Mouse (Mus musculus) gonadal fat pad, adult 2 months (tissue): ENCODE measurements around the gene Olfr1415. TPM values are rescaled to one million over a fixed set of nuclear protein-coding genes. Genes with fewer than 3 reads are reported as not detected.
"Not testable (repeated sequence)": the region's sequence is repeated elsewhere in the genome, so short reads cannot be mapped to it uniquely, and the experiment has no call there.

ENCODE experiments used
- DNase-seq: peaks from one replicate; pipeline ENCODE4 v3.0.0-alpha.2; 2012; ENCODE audit warnings: low read depth
- polyA plus RNA-seq: library from polyadenylated mRNA; depleted of rRNA; stranded (reverse); fragments of >200 nt; gene quantifications from 2 replicates; pipeline ENCODE4 v1.2.3, GENCODE M21; 2012; rRNA removed

Olfr1415 gene
- not detected in 2 replicates for polyA plus RNA-seq

DNA sequence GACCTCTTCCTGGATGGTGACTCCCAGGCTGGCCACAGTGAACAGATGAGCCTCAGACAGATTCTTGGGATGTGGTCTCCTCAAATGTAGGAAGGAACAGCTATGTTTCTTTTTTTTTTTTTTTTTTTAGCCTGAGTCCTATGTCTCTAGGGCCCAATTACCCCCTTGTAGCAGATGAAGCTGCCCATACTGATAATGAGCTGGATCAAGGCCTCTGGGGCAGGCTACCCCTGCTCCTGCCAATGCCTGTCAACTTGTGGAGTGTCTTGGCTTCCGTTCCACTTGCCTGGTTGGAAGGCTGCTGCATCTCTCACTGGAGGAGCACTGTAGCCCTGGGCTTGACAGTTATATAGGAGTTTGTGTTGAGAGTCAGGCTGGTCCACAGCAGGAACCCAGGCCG lies at the start of gene Olfr1415:
Gene Olfr1415, minus strand, starts transcription at position 101 of the 400 bp plus-strand sequence.
- no peak for DNase-seq

DNA sequence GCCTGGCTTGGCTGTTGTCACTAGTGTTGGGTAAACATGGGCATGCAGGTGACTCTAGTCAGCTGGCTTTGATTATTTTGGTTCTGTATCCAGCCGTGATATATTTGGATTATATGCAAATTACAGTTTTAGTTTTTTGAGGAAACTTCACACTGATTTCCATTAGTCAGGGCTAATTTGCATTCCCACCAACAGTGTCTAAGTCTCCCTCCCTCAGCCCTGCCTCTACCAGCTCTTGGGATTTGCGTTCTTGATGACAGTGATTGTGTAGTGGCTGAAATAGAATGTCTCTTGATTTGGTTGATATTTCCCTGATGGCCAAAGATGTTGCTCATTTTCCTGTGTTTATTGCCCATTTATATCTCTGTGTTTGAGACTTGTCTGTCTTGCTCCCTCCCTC lies 43.2 kb upstream of the Olfr1415 start:
- DNase-seq = no peak

DNA sequence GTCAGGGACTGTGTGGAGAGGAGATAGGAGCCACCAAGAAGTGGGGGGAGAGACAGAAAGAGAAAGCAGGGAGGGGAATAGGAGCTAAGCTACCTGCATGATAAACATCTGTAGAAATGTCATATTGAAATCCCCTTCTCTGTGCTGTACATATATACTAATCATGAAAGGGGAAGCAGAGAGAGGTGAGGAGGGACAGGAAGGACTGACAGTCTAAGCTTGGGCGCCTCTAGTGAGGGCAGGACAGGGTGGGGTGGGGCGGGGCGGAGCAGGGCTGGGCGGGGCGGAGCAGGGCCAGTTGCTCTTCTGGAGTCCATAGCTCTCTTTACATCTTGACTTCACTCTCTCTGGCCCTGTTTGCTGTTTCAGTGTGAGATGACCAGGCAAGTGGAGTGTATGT lies 41.1 kb upstream of the Olfr1415 start:
- DNase-seq = no peak

DNA sequence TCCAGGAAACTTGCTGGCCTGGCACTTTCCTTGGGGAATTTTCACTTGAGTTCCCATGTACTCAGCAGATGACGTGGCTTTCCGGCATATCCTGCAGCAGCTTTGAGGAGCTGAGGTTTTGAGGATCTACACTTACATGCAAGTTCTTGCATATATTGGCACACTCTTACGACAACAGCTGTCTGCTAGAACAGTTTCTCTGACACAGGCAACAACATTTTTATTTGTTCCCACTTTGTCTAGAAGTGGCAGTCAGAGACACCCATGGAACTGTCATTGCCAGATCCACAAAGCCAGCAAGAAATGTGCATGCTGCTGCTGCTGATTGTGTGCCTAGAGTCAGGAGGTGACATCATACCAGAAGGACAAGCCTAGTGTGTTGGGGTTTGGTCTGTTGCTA lies 27.9 kb upstream of the Olfr1415 start:
- DNase-seq = no peak

DNA sequence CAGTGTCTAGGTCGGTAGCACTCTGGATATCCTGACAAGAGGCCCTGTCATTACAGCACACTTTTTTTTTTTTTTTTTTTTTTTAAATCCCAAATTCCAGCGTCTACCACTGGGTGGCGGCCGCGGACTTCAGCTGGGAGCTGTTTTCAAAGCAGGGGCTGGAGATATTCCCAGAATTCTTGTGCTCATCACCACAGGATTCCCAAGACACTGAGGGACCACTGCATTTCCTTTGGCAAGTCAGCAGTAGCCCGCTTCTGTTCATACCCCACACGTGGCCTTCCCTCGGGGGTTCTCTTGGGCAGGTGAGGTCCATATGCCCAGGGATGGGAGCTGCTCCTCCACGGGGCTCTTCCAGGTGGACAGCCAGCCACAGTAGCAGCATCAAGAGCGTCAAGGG lies 25.5 kb upstream of the Olfr1415 start:
- no peak for DNase-seq

DNA sequence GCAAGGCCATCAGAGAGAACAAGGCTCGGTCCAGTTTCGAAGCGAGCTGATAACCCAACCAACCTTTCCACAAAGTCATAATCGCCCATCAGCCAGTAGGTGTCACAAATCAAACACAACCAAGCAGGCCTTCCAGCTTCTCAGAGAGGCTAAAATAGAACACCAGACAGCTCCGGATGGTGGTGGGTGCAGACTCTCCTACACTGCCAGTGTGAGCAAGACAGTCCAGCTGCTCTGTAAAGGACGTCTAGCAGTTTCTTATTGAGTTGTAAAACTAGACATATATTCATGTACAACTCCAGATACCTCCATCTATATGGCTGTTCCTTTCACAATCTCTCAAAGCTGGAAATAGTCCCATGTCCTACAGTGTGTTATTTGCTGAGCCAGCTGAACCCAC lies 23.1 kb upstream of the Olfr1415 start:
- no peak for DNase-seq

DNA sequence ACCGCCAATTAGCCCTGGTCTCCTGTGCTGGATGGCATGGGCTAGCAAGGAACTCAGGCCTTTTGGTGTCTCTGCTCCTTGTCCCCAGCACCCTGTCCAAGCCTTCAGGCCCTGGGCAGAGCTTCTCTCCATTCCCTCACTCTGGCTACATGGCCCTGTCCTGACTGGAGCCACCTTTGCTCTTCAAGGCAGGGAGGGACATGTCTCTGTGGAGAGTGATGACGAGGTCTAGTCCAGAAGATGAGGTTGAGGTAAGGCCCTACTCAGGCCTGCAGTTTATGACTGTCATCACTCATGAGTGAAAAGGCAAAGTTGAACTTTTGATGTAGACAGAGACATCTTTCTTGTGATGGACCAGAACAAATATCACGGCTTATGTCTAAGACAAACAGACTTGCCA lies 22.7 kb upstream of the Olfr1415 start, which contains the start of gene Olfr1414:
Gene Olfr1414, minus strand, starts transcription at position 101 of the 400 bp plus-strand sequence.
- no peak for DNase-seq

DNA sequence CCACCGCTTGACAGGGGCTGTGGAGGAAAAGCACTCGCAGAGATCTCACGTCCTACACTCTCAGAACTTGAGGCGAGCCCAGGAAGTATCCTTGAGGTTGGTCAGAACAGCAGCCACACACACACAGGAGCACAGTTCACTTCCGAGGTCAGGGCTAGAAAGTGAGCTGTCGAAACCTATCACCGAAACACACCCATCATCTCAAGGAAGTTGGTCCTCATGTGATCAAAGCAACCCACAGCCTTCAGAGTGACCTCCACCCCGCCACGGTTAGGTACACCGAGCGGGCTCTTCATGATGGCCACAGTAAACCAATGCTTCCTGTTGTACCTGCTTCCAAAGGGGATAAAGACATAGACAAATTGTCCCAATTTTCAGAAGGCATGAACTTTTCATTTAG lies 19.5 kb upstream of the Olfr1415 start:
- DNase-seq = no peak

DNA sequence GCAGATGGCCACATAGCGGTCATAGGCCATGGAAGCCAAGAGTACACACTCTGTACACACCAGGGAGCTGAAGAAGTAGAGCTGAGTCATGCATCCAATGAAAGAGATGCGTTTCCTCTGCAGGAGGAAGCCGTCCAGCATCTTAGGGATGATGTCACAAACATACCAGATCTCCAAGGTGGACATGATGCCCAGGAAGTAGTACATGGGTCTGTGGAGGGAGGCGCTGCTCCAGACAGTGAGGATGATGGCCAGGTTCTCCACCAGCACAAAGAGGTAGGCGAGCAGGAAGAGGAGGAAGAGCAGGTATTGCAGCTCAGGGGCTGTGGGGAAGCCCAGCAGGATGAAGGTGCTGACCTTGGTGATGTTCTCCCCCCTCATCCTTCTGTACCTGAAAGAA lies 15.7 kb upstream of the Olfr1415 start:
- not testable (repeated sequence) for DNase-seq

DNA sequence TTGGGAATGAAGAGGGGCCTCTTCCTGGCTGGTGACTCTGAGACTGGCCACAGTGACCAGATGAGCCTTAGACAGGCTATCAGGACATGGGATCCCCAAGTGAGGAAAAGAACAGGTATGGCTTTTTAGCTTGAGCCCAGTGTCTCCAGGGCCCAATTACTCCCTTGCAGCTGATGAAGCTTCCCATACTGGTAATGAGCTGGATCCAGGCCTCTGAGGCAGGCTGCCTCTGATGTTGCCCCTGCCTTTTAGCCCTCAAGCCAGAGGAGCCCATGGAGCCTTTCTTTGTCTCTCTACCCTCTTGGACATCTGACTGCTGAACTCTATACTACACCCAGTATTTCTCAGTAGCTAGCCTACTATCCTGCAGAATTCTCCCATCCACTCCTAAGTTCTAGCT lies 10.9 kb downstream of the Olfr1415 start, which contains the start of gene Olfr1416:
Gene Olfr1416, minus strand, starts transcription at position 101 of the 400 bp plus-strand sequence.
- no peak for DNase-seq

DNA sequence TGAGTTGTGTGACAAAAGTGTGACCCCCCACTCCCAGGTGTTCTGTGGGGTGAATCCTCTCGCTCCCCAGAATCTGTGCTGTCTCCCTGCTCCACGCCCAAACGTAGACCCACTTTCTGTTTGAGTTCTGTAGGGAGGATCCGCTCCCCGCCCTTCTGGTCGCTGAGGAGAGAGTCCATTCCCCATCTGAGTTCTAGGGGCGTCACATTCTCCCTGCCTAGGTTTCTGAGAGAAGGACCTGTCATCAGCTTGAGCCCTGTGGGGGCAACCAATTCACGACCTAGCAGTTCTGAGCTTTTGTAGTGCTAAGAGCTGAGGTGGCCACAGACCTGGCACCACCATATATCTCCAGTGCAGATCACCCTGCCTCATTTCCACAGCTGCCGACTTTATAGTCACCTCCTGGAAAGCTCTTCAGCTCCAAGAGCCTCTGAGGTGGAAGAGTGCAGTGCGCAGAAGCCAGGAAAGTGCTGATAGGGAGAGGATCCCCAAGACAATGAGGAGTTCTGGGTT lies 21.8 kb downstream of the Olfr1415 start:
- DNase-seq = no peak

DNA sequence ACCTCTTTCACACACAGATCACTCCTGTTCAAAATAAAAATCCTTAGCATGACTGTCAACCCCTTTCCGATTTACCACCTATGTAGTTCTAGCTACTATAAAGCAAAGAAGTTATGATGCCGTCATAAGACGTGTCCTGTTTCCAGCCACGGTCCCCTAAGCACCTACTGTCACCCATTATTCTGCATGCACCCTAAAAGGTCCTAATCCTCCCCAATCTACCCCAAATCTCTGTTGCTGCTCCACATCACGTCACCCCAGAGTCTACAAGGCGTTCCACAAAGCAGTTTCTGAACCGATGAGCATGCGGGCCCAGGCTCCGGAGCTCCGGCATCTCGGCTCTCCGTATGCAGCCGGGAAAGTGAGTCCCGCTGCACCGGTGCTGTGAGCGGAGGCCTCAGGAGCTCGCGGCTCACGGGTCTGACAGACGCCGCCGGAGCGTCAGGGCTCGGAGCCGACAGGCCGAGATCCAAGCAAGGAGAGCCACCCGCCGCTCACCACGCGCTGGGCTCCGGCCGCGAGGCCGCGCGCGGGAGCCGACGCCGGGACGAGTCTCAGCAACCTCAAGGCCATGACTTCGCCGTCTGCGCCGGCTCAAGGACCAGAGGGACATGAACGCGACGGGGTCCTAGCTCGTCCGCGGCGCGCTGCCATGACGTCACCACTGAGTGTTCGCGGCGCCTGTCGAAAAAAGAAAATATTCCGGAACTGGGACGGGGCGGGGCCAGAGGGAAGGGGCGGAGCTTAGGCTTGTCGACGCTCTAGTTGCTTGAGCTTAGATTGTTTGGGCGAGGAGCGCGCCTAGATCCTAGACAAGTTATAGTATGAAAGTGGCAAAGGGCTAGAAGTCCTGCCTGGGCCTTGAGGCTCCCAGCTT lies 22.5 kb downstream of the Olfr1415 start, which contains the start of gene Ndufa10:
Gene Ndufa10, minus strand, starts transcription at position 696 of the 877 bp plus-strand sequence.
- DNase-seq = peak; percentile 50

DNA sequence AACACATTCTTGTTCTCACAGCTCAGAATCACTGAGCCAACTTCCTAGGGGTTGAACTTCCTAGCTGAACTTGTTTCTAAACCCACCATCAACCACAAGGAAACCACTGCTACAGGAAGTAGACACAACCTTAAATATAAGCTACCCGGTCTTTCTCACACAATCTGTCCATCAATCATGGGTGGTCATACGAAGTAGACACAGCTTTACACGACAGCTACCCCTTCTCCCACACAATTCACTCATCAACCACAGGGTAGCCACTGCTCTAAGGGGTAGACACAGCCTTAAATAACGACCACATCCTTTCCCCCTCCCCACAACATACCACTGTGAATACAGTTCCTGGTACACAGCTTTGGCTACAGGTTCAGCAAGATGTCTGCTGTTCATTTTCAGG lies 27.0 kb downstream of the Olfr1415 start:
- DNase-seq = no peak

DNA sequence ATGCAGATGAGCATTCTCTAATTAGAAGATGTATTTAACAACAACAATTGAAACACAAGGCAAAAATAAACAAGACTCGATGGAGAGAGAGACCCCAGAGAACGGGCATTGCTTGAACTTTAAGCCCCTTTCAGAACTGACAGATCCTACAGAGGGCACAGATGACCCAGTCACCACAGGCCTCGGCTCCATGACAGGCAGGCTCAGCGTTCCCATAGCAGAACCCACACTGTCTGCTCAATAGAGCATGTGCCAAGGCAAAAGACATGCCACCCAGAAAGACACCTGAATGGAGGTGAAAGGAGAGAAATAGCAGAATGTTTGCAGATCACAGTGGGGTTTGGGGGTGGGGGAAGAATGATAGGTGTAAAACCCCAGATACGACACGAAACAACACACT lies 37.5 kb downstream of the Olfr1415 start:
- DNase-seq = no peak

DNA sequence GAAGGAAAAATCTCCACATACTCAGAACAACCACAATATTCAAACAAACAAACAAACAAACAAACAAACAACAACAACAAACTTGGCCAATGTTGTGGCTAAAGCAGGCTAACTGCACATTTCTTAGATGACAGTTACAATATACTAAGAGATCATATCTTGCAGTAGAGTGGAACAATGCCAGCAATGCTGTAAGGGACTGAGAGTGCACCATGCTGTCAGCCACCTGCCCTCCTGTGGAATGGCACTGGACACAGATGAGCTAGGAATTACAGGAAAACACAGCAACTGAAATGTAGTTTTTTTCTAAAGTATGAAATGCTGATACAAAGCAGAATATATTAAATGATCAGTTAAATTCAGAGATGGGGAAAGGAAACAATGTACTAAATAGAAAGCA lies 38.1 kb downstream of the Olfr1415 start:
- no peak for DNase-seq

DNA sequence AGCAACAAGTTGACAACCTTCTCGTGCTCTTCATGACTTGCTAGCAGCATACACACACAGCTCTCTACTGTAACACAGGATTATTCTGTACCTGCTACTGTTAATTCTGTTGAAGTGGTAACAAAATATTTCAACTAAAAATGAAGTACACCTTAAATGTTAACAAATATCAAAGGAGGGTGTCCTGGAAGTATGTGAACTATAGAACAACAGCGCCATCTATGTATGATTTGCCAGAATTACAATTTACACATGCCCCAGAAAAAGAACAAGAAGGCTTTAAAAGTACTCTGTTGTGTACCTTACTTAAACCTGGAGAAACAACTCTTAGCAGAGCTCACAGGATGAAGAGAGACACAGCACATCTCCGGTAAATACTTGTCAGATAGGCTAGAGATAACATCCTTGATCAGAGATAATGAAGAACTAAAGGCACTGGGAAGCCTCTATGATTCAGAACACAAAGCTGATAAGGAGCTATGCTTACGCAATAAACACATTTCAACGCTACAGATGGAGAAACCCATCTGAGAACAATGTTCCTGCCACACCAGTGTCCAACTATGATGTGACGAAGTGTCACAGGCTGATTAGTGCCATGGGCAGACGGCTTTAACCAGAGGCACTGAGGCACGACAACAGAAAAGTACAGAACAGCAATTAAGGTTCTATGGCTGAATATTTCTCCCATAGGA lies 42.0 kb downstream of the Olfr1415 start:
- DNase-seq = no peak

DNA sequence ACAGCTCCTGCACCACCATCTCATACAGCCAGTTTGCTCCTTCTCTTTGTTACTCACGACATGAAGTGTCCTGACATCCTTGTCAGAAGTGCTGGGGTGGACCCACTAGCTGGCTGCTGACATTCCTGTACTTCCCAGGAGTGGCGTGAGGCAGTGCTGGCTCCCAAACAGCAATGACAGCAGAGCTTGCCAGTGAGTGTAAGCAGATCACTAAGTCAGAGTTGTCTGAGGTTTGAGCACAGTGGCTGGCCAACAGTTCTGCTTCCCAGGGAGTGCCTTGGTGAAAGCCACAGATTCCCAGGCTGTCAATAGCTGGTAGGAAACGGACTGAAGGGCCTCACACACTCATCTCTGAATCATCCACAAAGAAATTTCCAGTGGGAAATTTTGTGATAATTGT lies 47.6 kb downstream of the Olfr1415 start:
- no peak for DNase-seq

DNA sequence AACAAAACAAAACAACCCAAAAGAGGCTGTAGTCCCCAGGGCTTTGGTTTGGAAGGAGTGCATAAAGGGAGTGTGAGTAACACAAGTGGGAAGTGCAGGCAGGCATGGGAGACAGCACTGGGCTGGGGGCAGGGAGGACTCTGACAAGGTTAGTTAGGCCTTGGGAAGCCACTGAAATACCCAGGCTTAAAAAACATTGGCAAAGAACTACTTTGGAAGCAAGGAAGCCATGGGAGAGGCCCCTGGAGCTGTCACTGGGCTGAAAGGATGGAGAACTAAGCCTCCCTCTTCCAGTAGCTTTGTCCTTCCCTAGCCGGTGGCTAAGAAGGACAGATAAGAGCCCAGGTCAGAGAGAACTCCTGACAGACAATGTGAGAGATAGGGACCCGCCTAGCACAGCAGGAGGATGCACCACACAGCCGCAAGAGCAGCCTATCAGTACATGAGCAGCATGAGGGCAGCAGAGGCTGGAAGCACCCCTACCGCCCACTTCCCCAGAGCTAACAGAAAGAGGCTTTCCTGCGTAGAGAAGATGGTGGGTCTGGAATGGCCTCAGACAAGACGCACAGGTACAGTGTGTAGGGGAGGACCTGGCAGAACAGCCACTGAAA lies 54.3 kb downstream of the Olfr1415 start:
- DNase-seq = no peak

DNA sequence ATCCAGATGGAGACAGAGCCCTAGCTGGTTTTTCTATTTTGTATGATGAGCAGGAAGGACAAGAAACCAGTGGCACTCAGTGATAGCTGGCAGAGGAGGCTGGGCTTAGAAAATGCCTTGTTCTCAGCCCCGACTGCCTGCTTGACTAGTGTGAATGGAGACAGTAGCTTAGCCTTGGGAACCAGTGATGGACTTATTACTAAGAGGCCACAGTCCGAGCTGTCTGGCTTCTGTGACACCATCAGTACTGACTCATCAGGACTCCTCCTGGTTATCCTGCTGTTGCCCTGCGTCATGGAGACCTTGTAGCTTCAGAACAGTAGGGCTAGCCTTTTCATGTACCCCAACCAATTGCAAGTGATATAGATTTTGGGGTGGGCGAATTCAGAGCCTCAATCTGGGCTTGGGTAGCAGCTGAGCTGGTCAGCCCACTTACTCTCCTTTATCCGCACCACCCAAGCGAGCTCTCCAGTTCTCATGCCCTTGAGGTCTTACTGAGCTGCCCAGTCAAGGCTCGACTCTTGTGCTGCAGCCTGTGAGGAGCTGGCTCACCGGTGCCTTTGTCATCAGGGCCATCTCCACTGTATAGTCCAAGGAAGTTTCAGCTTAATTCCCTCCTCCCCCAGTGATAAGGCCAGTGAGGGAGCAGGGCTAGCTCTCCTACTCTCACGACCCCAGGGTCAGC lies 55.7 kb downstream of the Olfr1415 start:
- no peak for DNase-seq
